Mouse (Mus musculus): ENCODE measurements around the gene Eef1b2.

Gene Eef1b2

DNA sequence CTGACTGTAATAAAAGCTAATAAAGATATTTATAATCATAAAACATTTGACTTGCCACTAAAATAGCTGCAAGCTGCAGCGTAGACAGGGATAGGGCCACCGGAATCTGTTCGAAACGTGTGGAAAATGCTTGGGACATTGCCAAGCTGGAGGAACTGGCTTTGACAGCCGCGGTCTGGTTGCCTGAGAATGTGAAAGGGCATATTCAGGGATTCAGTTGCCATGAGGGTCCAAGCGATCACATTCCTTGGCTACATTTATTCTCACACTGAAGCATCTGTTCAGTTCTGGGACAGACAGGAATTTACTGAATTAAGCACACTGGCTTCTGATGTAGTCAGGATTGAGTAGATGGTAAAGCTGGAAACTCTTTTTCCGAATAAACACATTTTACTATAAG is 14.2 kb downstream of the Eef1b2 start:
- DNase-seq (ENCODE audit: extremely low read depth, low read depth, low spot score): no peak

DNA sequence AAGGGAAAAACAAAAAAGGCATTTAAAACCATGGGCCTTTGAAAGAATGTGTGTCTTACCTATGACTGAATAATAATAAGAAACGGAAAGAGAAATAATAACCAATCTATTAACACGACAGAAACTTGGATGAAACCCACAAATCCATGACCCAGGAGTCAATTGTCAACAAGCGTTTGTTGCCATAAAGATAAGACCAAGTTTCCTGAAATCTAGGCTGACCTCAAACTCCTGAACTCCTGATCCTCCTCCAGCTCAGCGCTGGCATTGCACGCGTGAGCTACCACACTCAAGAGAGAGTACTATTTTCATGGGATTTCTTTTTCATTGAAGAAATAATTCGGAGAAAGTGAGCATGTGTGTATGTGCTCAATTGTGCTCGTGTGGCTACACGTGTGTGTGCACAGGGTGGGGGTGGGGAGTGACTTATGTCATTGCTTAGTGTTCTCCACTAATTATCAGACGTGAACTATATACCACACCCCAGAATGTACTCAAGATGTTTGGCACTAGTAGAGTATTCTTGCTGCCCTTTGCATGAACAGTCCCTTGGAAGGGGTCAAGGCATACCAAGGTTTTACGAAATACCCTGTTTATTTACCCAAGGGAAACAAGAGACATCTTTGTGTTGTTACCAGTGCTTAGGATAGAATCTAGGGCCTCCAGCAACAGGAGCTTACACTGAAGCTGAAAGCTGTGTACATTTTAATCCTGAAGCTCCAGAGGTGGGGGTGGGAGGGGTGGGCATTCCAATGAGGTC is 15.9 kb downstream of the Eef1b2 start:
- no peak for DNase-seq (ENCODE audit: extremely low read depth, low read depth, low spot score)

DNA sequence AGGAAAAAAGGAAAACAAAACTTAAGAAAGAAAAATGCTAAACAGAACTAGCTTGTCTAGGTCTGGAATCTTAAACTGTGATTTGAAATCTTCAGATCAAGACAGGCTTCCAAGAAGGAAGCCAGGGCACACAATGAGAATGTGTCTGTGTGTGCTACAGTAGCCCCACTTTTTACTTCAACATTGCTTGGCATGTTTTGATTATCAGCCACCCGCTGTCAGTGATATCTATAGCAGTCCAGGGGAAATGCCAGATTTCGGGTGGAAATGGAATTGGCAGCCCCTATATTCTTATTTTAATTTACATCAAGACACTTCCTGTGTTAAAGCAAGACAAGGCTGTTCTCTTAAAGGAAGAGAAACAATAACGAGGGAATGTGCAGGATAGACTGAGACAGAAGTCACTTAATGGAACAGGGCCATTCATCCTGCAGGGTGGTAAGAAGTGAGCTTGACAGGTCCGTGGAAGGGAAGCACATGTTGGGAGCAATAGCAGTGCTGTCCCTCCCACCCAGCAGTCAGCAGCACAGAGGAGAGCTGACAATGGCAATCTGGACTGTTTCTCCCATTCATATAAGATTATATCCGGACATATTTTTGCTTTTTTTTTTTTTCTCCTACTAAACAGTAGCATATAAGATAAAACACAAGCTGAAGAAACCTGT is 19.4 kb downstream of the Eef1b2 start:
- DNase-seq (ENCODE audit: extremely low read depth, low read depth, low spot score): no peak

DNA sequence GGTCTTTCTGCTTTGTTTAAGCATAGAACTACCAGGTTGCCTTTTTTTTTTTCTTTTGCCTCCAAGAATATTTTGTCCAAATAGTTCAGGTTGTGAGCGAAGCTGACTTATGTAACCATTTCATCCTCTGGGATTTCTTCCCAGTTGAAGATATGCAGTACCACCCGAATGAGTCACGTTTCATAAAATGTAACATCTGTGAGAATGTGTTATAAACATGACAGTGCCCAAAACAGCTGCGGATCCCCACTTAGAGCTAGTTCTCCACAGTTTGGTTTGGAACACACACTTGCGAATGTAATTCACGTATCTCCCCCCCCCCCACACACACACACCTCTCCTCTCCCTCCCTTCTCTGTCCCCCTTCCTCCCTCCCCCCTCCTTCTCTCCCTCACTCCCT is 22.8 kb downstream of the Eef1b2 start:
- DNase-seq (ENCODE audit: extremely low read depth, low read depth, low spot score): no peak

DNA sequence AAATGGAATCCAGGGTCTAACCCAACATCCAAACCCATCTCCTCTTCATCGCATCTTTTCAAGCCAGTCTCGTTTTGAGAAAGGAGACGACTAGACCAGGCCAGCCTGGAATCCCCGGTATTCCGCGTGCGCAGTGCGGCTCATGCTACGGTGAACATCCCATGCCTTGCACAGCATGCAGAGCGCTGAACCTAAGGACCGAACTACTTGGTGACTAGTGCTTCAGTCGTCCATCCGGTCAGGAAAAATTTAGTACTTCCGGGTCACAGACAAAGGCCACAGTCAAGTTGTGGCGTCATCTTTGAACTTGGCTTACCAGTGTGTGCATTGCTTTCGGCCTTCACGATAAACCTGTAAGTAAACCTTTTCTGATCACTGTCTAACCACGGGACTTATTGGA is 23.7 kb downstream of the Eef1b2 start:
- DNase-seq (ENCODE audit: extremely low read depth, low read depth, low spot score): no peak

DNA sequence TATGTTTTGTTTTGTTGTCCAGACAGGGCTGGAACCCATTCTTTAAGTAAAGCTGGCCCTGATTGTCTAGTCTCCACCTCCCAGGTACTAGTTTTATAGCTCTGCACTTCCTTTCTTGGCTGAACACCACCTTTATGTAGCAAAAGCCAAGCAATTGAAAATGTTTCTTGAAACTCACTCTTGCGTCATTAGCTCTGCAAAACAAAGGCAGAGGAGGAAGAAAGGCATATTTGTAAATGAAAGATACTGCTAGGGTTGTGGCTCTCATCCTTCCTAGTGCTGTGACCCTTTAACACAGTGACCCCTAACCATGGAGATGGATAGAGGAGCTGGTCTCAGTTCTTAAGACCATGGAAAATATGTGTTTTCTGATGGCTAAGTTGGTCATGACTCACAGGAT is 25.0 kb downstream of the Eef1b2 start:
- no peak for DNase-seq (ENCODE audit: extremely low read depth, low read depth, low spot score)

DNA sequence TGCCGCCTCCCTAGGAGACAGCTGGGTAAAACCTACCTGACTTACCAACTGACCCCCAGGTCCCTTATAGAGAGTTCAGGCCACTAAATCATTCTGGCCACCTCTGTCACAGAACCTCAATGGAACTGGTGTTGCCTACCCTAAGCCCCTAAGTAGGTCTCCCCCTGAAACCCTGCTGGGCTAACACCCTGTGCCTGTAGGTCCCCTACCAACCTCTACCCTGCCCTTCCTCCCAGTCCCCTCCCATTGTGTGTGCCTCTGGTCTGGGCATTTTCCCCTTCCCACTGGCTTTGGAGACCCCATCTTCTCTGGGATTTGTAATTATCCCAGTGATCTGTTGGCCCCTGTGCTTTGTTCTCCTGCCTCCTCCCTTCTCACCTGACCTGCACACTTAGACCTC is 26.8 kb downstream of the Eef1b2 start:
- DNase-seq (ENCODE audit: extremely low read depth, low read depth, low spot score): no peak

DNA sequence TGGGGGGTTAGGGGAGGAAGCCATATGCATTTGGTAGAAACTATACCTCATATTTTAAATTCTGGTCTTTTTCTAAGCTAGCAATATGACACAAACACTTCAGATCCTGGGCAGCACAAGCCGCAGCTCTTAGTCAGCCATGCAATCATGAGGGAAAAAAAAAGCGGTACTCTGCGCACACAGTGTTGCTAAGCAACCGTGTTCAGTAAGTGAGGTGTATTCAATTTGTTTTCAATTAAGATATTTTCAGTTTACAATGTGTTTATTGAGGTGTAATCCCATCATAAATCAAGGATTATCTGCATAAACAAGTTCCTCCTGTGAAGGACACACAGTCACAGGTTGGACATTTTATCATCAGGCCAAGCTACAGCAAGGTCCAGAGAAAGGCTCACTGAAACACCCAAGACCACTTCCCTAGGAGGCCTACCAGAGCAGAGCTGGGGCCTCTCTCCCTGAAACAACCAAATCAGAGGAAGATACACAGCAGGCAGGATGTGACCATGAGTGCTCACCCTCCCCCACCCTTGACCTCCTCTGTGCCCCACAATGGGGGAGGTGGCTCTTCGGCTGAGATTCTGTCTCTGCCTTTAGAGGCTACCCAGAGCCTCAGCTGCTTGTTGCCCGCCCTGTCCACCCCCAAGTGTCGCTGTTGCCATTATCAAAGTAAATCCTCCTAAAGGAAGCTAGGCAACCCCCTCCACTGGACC is 27.5 kb downstream of the Eef1b2 start:
- no peak for DNase-seq (ENCODE audit: extremely low read depth, low read depth, low spot score)

DNA sequence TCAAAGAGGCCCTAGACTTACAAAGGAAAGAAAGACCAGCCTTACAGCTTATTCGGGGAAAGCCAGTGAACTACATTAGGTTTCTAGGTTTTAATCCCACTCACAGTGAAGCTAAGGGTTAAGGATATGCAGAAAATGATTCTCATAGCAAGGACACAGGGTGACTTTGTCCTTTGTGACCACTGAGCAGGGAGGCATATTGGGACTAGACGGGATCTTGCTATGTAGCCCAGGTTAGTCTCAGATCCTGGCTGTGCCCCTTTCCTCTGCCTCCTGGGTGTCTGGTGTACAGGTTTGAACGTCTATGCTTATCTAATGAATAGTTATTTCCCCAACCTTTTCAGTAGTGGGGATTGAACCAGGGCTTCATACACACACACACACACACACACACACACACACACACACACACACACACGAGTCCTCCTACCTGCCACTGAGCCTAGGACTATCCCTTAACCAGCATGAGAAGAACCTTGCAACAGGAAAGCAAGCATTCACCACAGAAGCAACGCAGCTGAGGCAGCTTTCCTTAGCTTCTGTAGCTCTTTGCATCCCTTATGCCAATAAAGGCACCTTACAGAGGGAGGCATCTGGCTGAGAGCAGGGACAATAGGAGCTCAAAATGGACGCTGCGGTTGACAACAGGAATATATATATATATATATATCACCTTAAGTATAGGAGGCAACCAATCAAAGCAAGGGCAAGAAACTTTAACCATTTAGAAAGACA is 28.2 kb downstream of the Eef1b2 start:
- DNase-seq (ENCODE audit: extremely low read depth, low read depth, low spot score): no peak

DNA sequence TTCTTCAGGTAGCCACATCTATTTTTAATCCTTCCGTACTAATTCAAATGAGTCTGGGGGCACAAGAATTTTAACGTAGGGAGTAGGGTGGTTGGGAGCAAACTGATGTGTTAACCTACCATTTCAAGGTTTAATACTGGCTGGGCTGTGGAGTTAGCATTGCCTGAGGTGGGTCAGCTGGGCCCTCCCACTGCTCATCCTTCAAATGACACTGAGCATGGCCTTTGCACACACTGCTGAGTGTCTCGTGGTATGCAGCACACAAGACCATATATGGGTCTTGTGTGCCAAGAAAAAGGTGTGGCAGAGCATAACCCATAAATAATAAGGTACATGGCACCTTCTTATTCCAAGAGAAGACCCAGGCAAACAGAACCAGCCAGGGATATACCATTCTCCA is 31.0 kb downstream of the Eef1b2 start:
- no peak for DNase-seq (ENCODE audit: extremely low read depth, low read depth, low spot score)

DNA sequence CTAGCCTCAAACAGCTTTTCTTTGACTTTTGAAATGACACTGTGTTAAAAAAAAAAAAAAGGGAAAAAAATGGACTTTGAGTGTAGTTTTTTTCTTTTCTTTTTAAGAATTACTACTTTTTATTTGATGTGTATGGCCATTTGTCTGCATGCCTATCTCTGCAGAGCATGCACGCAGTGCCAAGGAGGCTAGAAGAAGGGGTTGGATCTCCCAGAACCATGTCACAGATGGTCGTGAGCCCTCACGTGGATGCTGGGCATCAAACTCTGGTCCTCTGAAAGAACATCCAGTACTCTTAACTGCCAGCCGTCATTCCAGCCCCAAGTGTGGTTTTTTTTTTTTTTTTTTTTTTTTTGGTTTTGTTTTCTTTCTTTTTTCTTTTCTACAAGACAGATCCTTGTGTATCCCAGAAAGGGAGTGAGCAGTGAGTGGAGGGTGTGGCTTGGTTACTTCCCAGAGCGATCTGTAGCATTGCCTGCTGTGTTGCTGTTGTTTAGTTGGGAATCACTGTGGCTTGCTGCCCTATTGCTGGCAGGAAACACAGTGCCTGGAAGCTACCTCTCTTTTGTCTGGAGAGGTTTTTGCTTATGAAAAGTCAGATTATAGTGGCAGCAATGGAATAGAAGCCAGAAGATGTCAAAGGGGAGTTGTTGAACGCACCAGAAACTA is 33.4 kb downstream of the Eef1b2 start:
- no peak for DNase-seq (ENCODE audit: extremely low read depth, low read depth, low spot score)

DNA sequence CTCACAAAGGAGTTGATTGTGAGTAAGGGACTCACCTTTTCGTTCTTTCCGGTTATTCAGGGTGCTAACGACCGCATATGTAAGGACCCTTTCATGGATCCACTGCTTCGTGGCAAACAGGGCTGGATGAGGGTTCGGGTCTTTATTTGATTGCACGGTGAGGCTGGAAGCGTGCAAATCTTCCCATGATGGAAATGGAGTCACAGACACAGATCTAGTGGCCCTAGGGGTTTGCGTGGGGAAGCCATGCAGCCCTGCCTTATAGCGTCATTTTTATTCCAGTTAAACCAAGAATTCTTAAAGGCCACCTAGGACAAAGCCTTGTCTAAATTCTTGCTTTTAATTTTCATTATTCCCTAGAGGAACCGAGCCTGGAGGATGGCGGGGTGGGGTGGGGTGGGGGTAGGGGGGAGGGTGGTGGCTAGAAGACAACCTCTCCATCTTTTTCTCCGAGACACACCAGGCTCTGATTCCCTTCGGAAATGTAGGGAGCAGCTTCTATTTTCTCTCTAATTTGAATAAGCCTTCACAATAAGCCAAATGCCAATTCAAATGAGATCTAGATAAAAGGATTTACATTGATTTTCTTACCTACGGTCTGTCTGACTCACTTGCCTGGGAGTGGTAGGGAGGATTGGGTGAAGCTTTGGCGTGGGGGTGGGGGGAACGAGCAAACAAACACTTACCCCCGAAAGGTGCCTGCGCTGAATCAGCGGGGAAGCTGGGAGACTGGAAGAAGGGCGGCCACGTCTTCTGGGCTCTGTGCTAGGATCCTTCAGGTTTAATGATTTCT is 37.0 kb downstream of the Eef1b2 start:
- DNase-seq (ENCODE audit: extremely low read depth, low read depth, low spot score): no peak

DNA sequence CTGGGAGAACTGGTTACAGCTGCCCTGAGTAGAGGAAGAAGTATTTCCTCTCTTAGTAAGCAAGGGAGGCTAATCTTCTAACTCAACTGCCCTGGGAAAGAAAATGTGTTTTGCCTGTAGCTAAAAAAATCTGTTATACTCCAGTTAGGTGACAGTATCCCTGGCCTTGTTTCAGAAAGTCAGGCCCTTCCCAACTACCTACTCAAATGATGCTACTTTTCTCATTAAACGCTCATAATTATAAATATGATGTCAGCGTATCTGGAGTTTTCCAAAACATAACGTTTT is 37.6 kb downstream of the Eef1b2 start, which contains the start of gene Gpr1:
Gpr1 (minus strand) TSS at position 273 of the 288 bp plus-strand sequence.
- no peak for DNase-seq (ENCODE audit: extremely low read depth, low read depth, low spot score)

DNA sequence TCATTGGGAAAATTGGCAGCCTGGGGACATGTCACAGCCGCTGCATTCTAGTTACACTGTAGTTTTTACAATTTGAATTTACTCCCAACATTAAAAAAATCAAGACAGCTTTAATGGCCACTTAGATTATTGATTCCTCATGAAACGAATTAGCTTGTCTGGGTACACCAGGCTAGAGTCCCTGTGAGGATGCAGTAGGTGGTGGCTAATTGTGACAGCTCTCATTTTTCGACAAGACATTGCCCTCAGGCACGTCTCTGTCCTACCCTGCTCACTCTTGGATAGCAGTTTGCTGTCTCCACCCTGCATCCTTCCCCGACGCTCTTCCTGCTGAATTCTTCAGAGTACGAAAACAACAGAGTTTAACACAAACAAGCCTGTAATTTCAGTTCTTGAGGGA is 38.0 kb downstream of the Eef1b2 start:
- DNase-seq (ENCODE audit: extremely low read depth, low read depth, low spot score): no peak

DNA sequence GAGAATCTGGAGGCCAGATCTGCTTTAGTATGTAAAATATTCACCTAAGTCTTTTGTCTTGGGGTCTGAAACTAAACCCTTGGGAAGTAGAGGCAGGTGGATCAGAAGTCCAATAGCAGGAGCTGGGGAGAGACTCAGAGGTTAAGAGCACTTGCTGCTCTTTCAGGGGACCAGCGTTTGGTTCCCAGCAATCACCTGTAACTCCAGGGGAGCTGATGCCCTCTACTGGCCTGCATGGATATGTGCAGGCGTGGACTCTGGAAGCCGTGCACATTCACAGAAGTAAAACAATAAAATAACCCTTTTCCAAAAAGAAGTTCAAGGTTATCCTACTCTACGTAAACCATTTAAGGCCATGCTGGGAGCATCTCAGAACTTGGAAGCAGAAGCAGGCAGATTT is 42.7 kb downstream of the Eef1b2 start:
- no peak for DNase-seq (ENCODE audit: extremely low read depth, low read depth, low spot score)

DNA sequence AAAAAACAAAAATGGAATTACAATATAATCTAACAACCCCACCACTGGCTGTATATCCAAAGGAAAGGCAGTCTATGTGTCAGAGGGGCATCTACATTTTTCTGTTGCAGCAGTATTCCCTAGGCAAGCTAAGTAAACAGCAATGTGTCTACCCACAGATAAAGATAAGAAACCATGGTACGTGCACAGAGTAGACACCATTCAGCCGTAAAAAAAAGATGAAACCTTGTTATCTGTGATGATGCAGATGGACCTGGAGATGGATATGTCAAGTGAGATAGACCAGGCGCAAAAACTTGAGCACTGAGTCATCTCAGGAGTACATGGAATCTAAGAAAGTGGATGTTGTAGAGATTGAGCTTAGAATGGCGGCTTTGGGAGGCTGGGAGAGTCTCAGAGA is 48.4 kb downstream of the Eef1b2 start:
- DNase-seq (ENCODE audit: extremely low read depth, low read depth, low spot score): no peak

DNA sequence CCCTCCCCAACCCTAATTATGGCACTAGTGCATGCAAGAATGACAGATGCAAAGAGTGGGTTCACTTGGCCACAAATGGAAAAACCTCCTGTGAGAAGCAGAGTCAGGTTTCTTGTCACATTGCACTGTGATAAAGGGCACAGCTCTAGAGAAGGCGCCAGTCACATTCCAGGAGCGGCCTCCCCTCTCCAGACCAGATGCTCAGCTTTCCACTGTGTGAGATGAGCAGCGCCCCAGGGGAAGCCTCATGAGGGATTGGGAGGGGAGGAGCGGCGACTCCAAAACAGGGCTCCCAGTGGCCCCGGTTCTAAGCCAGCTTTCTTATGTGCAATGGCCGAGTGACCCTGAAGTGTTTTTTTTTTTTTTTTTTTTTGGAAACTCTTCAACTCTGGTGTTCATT is 49.3 kb downstream of the Eef1b2 start:
- DNase-seq (ENCODE audit: extremely low read depth, low read depth, low spot score): no peak

DNA sequence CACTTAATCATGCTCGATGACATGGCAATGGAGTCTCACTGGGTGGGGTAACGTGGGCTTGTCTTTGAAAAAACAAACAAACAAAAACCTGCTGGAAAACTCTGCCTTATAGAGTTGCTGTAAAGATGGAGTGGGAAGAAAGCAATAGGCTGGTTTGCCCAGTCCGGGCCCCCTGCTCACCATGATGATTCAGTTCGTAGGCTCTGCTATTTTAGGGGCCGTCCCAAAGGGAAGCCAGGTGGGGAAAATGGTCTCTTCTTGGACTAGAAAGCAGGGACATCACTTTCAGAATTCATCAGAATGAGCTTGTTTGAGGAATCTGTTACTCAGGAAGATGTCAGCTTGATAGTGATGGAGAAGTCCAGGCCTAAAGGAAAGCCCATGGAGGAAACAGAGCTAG is 50.6 kb downstream of the Eef1b2 start:
- no peak for DNase-seq (ENCODE audit: extremely low read depth, low read depth, low spot score)

Data from fat pad, adult 2 months (tissue).